In genomic region chr16:33516807-33517565, GRCm38 (mm10) we compare ENCODE assay signal across 8 mouse cellular contexts. TPM values are rescaled to one million over a fixed set of nuclear protein-coding genes. Genes with fewer than 3 reads are reported as not detected.
A peak's percentile ranks its signal among the peaks of the same experiment; 100 is the strongest.
DNase-seq lines count a peak whose midpoint lies in the region; ATAC-seq and TF ChIP-seq lines count a peak whose summit lies in the region.

Slc12a8 (plus strand) TSS chr16:33517328.

- intact Hi-C loops in left cerebral cortex, postnatal 10 days (cut with DNase I), result no loop called here

- H3K4me1 ChIP-seq in E14TG2a.4 (replicated peaks; ENCODE audit: low read depth, low read length), result peaks cover 73% of the 10 kb centered on the region
- peaks cover 3% of the 10 kb centered on the region for H3K4me1 ChIP-seq in brown adipose tissue, adult 24 weeks (ENCODE audit: control insufficient read depth, insufficient read depth, insufficient read length, low read length)
- H3K4me1 ChIP-seq in forebrain, embryonic 14.5 days (ENCODE audit: control insufficient read depth, insufficient read depth, low read length), result peaks cover 8% of the 10 kb centered on the region
- H3K4me1 ChIP-seq in hindbrain, embryonic 14.5 days (replicated peaks; ENCODE audit: control insufficient read depth, insufficient read depth, low read length), result peaks cover 11% of the 10 kb centered on the region
- peaks cover 8% of the 10 kb centered on the region; the same call in 1 of the 2 replicates for H3K4me1 ChIP-seq in midbrain, embryonic 16.5 days (ENCODE audit: control insufficient read depth, insufficient read depth, low read length)

- 0 out of 2 replicates have a peak, but pooled peaks cover under 1% of the 10 kb centered on the region for H3K9me3 ChIP-seq in E14TG2a.4 (ENCODE audit: low read length)
- H3K9me3 ChIP-seq in forebrain, embryonic 14.5 days (replicated peaks; ENCODE audit: control insufficient read depth, low read length), result no peaks in the 10 kb centered on the region
- no peaks in the 10 kb centered on the region for H3K9me3 ChIP-seq in hindbrain, embryonic 14.5 days (ENCODE audit: control insufficient read depth, low read length)
- no peaks in the 10 kb centered on the region for H3K9me3 ChIP-seq in midbrain, embryonic 16.5 days (replicated peaks; ENCODE audit: control insufficient read depth, low read length, poor library complexity, severe bottlenecking)

- H3K4me2 ChIP-seq in forebrain, embryonic 14.5 days (ENCODE audit: low read length), result peak within 1 kb of the TSS; percentile 80
- peak within 1 kb of the TSS; percentile 60 for H3K4me2 ChIP-seq in hindbrain, embryonic 14.5 days (replicated peaks)
- H3K4me2 ChIP-seq in midbrain, embryonic 16.5 days (ENCODE audit: low read length), result peak within 1 kb of the TSS; percentile 58

- H3K27ac ChIP-seq in brown adipose tissue, adult 24 weeks (replicated peaks; ENCODE audit: low read depth, low read length), result no peak within 1 kb of the TSS
- H3K27ac ChIP-seq in forebrain, embryonic 14.5 days (ENCODE audit: low read depth, low read length), result no peak within 1 kb of the TSS
- H3K27ac ChIP-seq in hindbrain, embryonic 14.5 days, result no peak within 1 kb of the TSS
- no peak within 1 kb of the TSS for H3K27ac ChIP-seq in midbrain, embryonic 16.5 days (ENCODE audit: low read length)

- peaks cover 10% of the 10 kb centered on the region; the same call in 1 of the 2 replicates for H3K36me3 ChIP-seq in E14TG2a.4 (ENCODE audit: insufficient read depth, low read length)
- H3K36me3 ChIP-seq in forebrain, embryonic 14.5 days (ENCODE audit: control insufficient read depth, insufficient read depth, low read length), result no peaks in the 10 kb centered on the region
- no peaks in the 10 kb centered on the region for H3K36me3 ChIP-seq in hindbrain, embryonic 14.5 days (replicated peaks; ENCODE audit: control insufficient read depth, insufficient read depth)
- no peaks in the 10 kb centered on the region for H3K36me3 ChIP-seq in midbrain, embryonic 16.5 days (ENCODE audit: control insufficient read depth, insufficient read depth, low read length)

- 1% methylated on average over 27 of the region's 27 CpGs for WGBS in forebrain, embryonic 14.5 days
- 2% methylated on average over 27 of the region's 27 CpGs for WGBS in hindbrain, embryonic 14.5 days
- 4% methylated on average over 27 of the region's 27 CpGs for WGBS in midbrain, embryonic 16.5 days

- H3K9ac ChIP-seq in forebrain, embryonic 14.5 days (ENCODE audit: low read length), result peak within 1 kb of the TSS; percentile 63
- peak within 1 kb of the TSS; percentile 41 for H3K9ac ChIP-seq in hindbrain, embryonic 14.5 days
- H3K9ac ChIP-seq in midbrain, embryonic 16.5 days (ENCODE audit: low read depth, low read length), result peak within 1 kb of the TSS; percentile 51

- H3K27me3 ChIP-seq in E14TG2a.4 (ENCODE audit: insufficient read depth, low read length), result no peaks in the 10 kb centered on the region
- no peaks in the 10 kb centered on the region for H3K27me3 ChIP-seq in forebrain, embryonic 14.5 days (replicated peaks; ENCODE audit: control insufficient read depth, insufficient read depth, low read length)
- no peaks in the 10 kb centered on the region for H3K27me3 ChIP-seq in hindbrain, embryonic 14.5 days (ENCODE audit: control insufficient read depth, insufficient read depth, low read length)
- no peaks in the 10 kb centered on the region for H3K27me3 ChIP-seq in midbrain, embryonic 16.5 days (ENCODE audit: control insufficient read depth, insufficient read depth, low read depth, low read length)

- no peak for TF ChIP-seq CTCF in E14TG2a.4 (conservative IDR thresholded peaks at IDR 0.05; ENCODE audit: low read length)

- ATAC-seq in forebrain, embryonic 14.5 days, result peak; percentile 62
- ATAC-seq in hindbrain, embryonic 14.5 days (ENCODE audit: low FRiP score), result peak; percentile 34; the same call in 1 of the 2 replicates
- no peak for ATAC-seq in midbrain, embryonic 16.5 days
- no peak for ATAC-seq in megakaryocyte-erythroid progenitor cell, adult 5-6 weeks (replicated peaks; ENCODE audit: low FRiP score, low TSS enrichment, poor library complexity, severe bottlenecking)

- peak within 1 kb of the TSS; percentile 77 for H3K4me3 ChIP-seq in E14TG2a.4 (replicated peaks; ENCODE audit: low read length)
- H3K4me3 ChIP-seq in brown adipose tissue, adult 24 weeks (ENCODE audit: insufficient read depth, low read depth, low read length), result peak within 1 kb of the TSS; percentile 53
- H3K4me3 ChIP-seq in forebrain, embryonic 14.5 days (ENCODE audit: low read depth, low read length), result peak within 1 kb of the TSS; percentile 32
- H3K4me3 ChIP-seq in hindbrain, embryonic 14.5 days (replicated peaks; ENCODE audit: low read length), result peak within 1 kb of the TSS; percentile 22
- peak within 1 kb of the TSS; percentile 30 for H3K4me3 ChIP-seq in midbrain, embryonic 16.5 days (ENCODE audit: low read depth, low read length)

- peak; percentile 72 for DNase-seq in forebrain, embryonic 14.5 days (ENCODE audit: low spot score)
- no peak for DNase-seq in hindbrain, embryonic 14.5 days (ENCODE audit: low spot score)
- DNase-seq in left cerebral cortex, postnatal 10 days (ENCODE audit: extremely low spot score in 1 of 2, low spot score in 2 of 2), result peak; percentile 43 to 58
- DNase-seq in urinary bladder, postnatal 25 days (ENCODE audit: low spot score), result peak; percentile 24

RNA-seq across cellular contexts. Expression of gene Slc12a8, which starts in this region (rescaled TPM):
- not detected in 2 replicates for polyA plus RNA-seq in brown adipose tissue, adult 24 weeks (2012; ENCODE audit: insufficient read depth, insufficient read length, missing spikeins)
- 0.67 and 1.2 TPM in 2 replicates for polyA plus RNA-seq in forebrain, embryonic 14.5 days (2014; fragmentation: Nextera tagmentation; extraction: Ambion mirVana)
- polyA plus RNA-seq in hindbrain, embryonic 14.5 days (2014; fragmentation: Nextera tagmentation; extraction: Ambion mirVana), result 0.75 and 1.1 TPM in 2 replicates
- total RNA-seq in left cerebral cortex, postnatal 10 days (2021), result 1 to 10 TPM; 1.1 to 1.4 TPM
- 1.1 and 1.2 TPM in 2 replicates for polyA plus RNA-seq in midbrain, embryonic 16.5 days (2015; fragmentation: Nextera tagmentation; extraction: Ambion mirVana)
- not detected in 2 replicates for total RNA-seq in megakaryocyte-erythroid progenitor cell, adult 5-6 weeks (2014; fragmentation: Nextera tagmentation)
- total RNA-seq in megakaryocyte-erythroid progenitor cell, adult 5-6 weeks (2017), result not detected in 2 replicates

Comparison
In these comparisons a context has a peak if more than half of its experiments do, and no peak if none do; other contexts are left out.
1. H3K4me3 ChIP-seq: peak in every context shown above with its lines; median percentile 77 in E14TG2a.4; 53 in brown adipose tissue, adult 24 weeks; 32 in forebrain, embryonic 14.5 days; 30 in midbrain, embryonic 16.5 days; 22 in hindbrain, embryonic 14.5 days.
2. ATAC-seq: peak in forebrain, embryonic 14.5 days (single experiment) and hindbrain, embryonic 14.5 days (single experiment); none in midbrain, embryonic 16.5 days (single experiment) and megakaryocyte-erythroid progenitor cell, adult 5-6 weeks (single experiment).
3. Peak in every context shown above with its lines, with median percentiles within 50 percentile points of each other: H3K4me2 ChIP-seq and H3K9ac ChIP-seq.